Mouse (Mus musculus) CH12.LX (cell line): Measurements from ENCODE around the gene Atp9a. TPM values are rescaled to one million over a fixed set of nuclear protein-coding genes. Genes with fewer than 3 reads are reported as not detected.
"Not testable (repeated sequence)": the region's sequence is repeated elsewhere in the genome, so short reads cannot be mapped to it uniquely, and the experiment has no call there.

Source experiments
- DNase-seq: peaks from one replicate; pipeline ENCODE4 v3.0.0-alpha.2; 2013; ENCODE audit errors: extremely low read depth
- H3K27ac ChIP-seq: 2 replicates; pipeline ENCODE4 v1.5.1; 2012; ENCODE audit warnings: low read depth, mild to moderate bottlenecking, control low read depth, moderate library complexity; ENCODE audit not compliant: insufficient read depth
- H3K27me3 ChIP-seq: replicated peaks from 2 replicates; pipeline ENCODE3; 2012; ENCODE audit warnings: inconsistent platforms
- H3K36me3 ChIP-seq, 2 experiments: replicated peaks in 1 of 2; 2 replicates each; pipeline versions ENCODE3 to v1.6.1; 2012; ENCODE audit warnings: inconsistent platforms in 1 of 2, low read length in 1 of 2, mild to moderate bottlenecking in 1 of 2, mixed read lengths in 1 of 2, moderate library complexity in 1 of 2; ENCODE audit not compliant: control insufficient read depth in 1 of 2, insufficient read depth in 1 of 2
- H3K4me1 ChIP-seq, 2 experiments: 2 replicates each; pipeline ENCODE4 v1.6.1; 2012; ENCODE audit warnings: inconsistent platforms in 1 of 2, moderate library complexity in 1 of 2; ENCODE audit not compliant: insufficient read depth in 2 of 2, control insufficient read depth in 1 of 2
- H3K4me2 ChIP-seq: 2 replicates; pipeline ENCODE4 v1.6.1; 2012; ENCODE audit warnings: low read depth, mild to moderate bottlenecking, control low read depth; ENCODE audit not compliant: poor library complexity, insufficient read depth, severe bottlenecking
- H3K4me3 ChIP-seq, 3 experiments: fragments of 150-350 bp in 1 of 3; sonication (generic) in 1 of 3; replicated peaks in 1 of 3; 2 replicates each; pipeline versions ENCODE3 to v1.5.1; 2011 to 2012; ENCODE audit warnings: low read depth in 2 of 3, low read length in 2 of 3, mild to moderate bottlenecking in 2 of 3, moderate library complexity in 2 of 3, control low read depth in 1 of 3, improper control_type of control experiment in 1 of 3, inconsistent platforms in 1 of 3, mixed read lengths in 1 of 3; ENCODE audit not compliant: poor library complexity in 1 of 3
- H3K79me2 ChIP-seq: replicated peaks from 2 replicates; pipeline ENCODE4 v1.6.1; 2012; ENCODE audit warnings: mild to moderate bottlenecking, moderate library complexity; ENCODE audit not compliant: control insufficient read depth, poor library complexity, insufficient read depth, severe bottlenecking; ENCODE audit errors: extremely low read depth
- H3K9ac ChIP-seq: 2 replicates; pipeline ENCODE4 v1.6.1; 2012; ENCODE audit warnings: low read depth, mild to moderate bottlenecking, control low read depth, moderate library complexity; ENCODE audit not compliant: insufficient read depth
- H3K9me3 ChIP-seq: replicated peaks from 2 replicates; pipeline ENCODE3; 2012; ENCODE audit warnings: low read length, inconsistent platforms, mixed read lengths
- CTCF ChIP-seq, 2 experiments: IDR thresholded peaks in 1 of 2; conservative IDR thresholded peaks in 1 of 2; 2 replicates each; pipeline ENCODE4 v1.5.1; 2011 to 2012; ENCODE audit warnings: low read depth in 2 of 2, low read length in 2 of 2, improper control_type of control experiment in 1 of 2, inconsistent platforms in 1 of 2, mild to moderate bottlenecking in 1 of 2, moderate library complexity in 1 of 2
- JUND ChIP-seq: conservative IDR thresholded peaks from 2 replicates; pipeline ENCODE4 v1.6.1; 2011; ENCODE audit warnings: low read depth, low read length, improper control_type of control experiment
- NELFE ChIP-seq: IDR thresholded peaks from 2 replicates; pipeline ENCODE4 v1.6.1; 2011; ENCODE audit warnings: low read depth, low read length, improper control_type of control experiment
- POLR2A ChIP-seq: IDR thresholded peaks from 2 replicates; pipeline ENCODE4 v1.6.1; 2011; ENCODE audit warnings: low read depth, mild to moderate bottlenecking, improper control_type of control experiment, low read length
- POLR2AphosphoS2 ChIP-seq: IDR thresholded peaks from 2 replicates; pipeline ENCODE4 v1.6.1; 2011; ENCODE audit warnings: low read depth, low read length, improper control_type of control experiment
- RAD21 ChIP-seq: IDR thresholded peaks from 2 replicates; pipeline ENCODE4 v1.6.1; 2011; ENCODE audit warnings: low read depth, mild to moderate bottlenecking, low read length, improper control_type of control experiment, moderate library complexity
- TBP ChIP-seq: conservative IDR thresholded peaks from 2 replicates; pipeline ENCODE4 v1.6.1; 2011; ENCODE audit warnings: low read depth, low read length, improper control_type of control experiment
- TCF12 ChIP-seq: IDR thresholded peaks from 2 replicates; pipeline ENCODE4 v1.6.1; 2014; ENCODE audit warnings: low read depth, mild to moderate bottlenecking, inconsistent platforms, low read length, improper control_type of control experiment
- USF2 ChIP-seq: conservative IDR thresholded peaks from 2 replicates; pipeline ENCODE4 v1.6.1; 2011; ENCODE audit warnings: low read depth, low read length, improper control_type of control experiment
- ZC3H11A ChIP-seq: IDR thresholded peaks from 2 replicates; pipeline ENCODE4 v1.6.1; 2012; ENCODE audit warnings: low read depth, mild to moderate bottlenecking, inconsistent platforms, low read length, improper control_type of control experiment
- ZKSCAN1 ChIP-seq: IDR thresholded peaks from 2 replicates; pipeline ENCODE4 v1.6.1; 2012; ENCODE audit warnings: low read depth, inconsistent platforms, low read length, improper control_type of control experiment, borderline replicate concordance
- ZNF384 ChIP-seq: IDR thresholded peaks from 2 replicates; pipeline ENCODE4 v1.6.1; 2012; ENCODE audit warnings: low read depth, low read length, improper control_type of control experiment, inconsistent platforms
- dilution Hi-C: fragments of 300-500 bp; cut with MboI; formaldehyde crosslinking; loops from 2 replicates; pipeline ENCODE4 v1.14.3; 2020; ENCODE audit warnings: low sequenced_read_pairs; ENCODE audit not compliant: extremely low pct_unique_long_range_greater_than_20kb, extremely low pct_ligation_motif_present
- in situ Hi-C: fragments of 300-500 bp; cut with MboI; formaldehyde crosslinking; loops from 3 replicates; pipeline ENCODE4 v1.14.3; 2019; ENCODE audit warnings: low sequenced_read_pairs, low pct_ligation_motif_present, low pct_unique_long_range_greater_than_20kb, mixed read lengths
- polyA plus RNA-seq: library from polyadenylated mRNA; unstranded; fragments of >175 nt; gene quantifications from 2 replicates; pipeline ENCODE4 v1.2.1, GENCODE M21; 2012; ENCODE audit warnings: low read depth; ENCODE audit not compliant: insufficient read length
- total RNA-seq, 2 experiments: library from RNA; depleted of rRNA; stranded (reverse); fragments of 300-350 nt in 1 of 2; fragments of >200 nt in 1 of 2; gene quantifications; 2 replicates each; pipeline ENCODE4 v1.2.3; 2012 to 2014

Atp9a gene
- total and polyA plus RNA-seq, 3 experiments = 18.9 to 43.7 (median 40.1) TPM

GRCm38 (mm10) chr2:168761141-168761540 lies 18.9 kb upstream of the Atp9a start:
- H3K4me1 ChIP-seq = no peaks in the 10 kb centered on the region
- no peaks in the 10 kb centered on the region for H3K36me3 ChIP-seq
- no peak overlapping the region for H3K4me3 ChIP-seq
- H3K27me3 ChIP-seq = peaks cover 33% of the 10 kb centered on the region
- TF ChIP-seq RAD21 = no peak
- TF ChIP-seq ZC3H11A = no peak
- TF ChIP-seq ZNF384 = no peak
- TF ChIP-seq TBP = no peak
- no peak for TF ChIP-seq TCF12
- no peak for TF ChIP-seq NELFE
- no peak overlapping the region for H3K4me2 ChIP-seq
- peaks cover 8% of the 10 kb centered on the region for H3K9me3 ChIP-seq
- H3K79me2 ChIP-seq = no peaks in the 10 kb centered on the region
- dilution Hi-C loops = no loop called here
- no peak overlapping the region for H3K9ac ChIP-seq
- H3K27ac ChIP-seq = no peak overlapping the region
- in situ Hi-C loops = no loop called here
- DNase-seq = no peak

GRCm38 (mm10) chr2:168744406-168744805 lies 2.2 kb upstream of the Atp9a start:
- H3K27me3 ChIP-seq, H3K79me2 ChIP-seq, H3K9ac ChIP-seq, in situ Hi-C loops, H3K4me3 ChIP-seq, DNase-seq, H3K4me2 ChIP-seq, H3K27ac ChIP-seq, H3K36me3 ChIP-seq, dilution Hi-C loops, H3K4me1 ChIP-seq: not testable (repeated sequence)
- H3K9me3 ChIP-seq = peaks cover 15% of the 10 kb centered on the region

- dilution Hi-C loops = no loop called here
- H3K4me3 ChIP-seq = no peak overlapping the region
- peak; percentile 16 for DNase-seq
- in situ Hi-C loops = no loop called here
- peaks cover 19% of the 10 kb centered on the region for H3K9me3 ChIP-seq
- TF ChIP-seq ZNF384 = 0 out of 2 replicates have a peak, but pooled peaks have one; percentile 10
- TF ChIP-seq POLR2A = no peak
- TF ChIP-seq USF2 = no peak
- no peak for TF ChIP-seq ZKSCAN1
- no peak for TF ChIP-seq JUND
- peak; percentile 30 to 41; a peak in 1 of 4 replicates for TF ChIP-seq CTCF (conservative IDR thresholded peaks at IDR 0.05 in 1 of 2, IDR thresholded peaks at IDR 0.05 in 1 of 2; ENCODE audit: low read depth in 2 of 2, low read length in 2 of 2)
- no peak for TF ChIP-seq POLR2AphosphoS2
- H3K27ac ChIP-seq = no peak overlapping the region
- H3K4me1 ChIP-seq = no peaks in the 10 kb centered on the region
- no peak overlapping the region for H3K9ac ChIP-seq
- no peaks in the 10 kb centered on the region for H3K36me3 ChIP-seq
- peaks cover 2% of the 10 kb centered on the region for H3K27me3 ChIP-seq
- no peak overlapping the region for H3K4me2 ChIP-seq
- H3K79me2 ChIP-seq = no peaks in the 10 kb centered on the region
These were observed 440 bp upstream of the Atp9a start for GRCm38 (mm10) chr2:168742649-168743048.
